ENCODE assay signal across 16 mouse cellular contexts in genomic region chr10:70200889-70201500, GRCm38 (mm10). TPM values are rescaled to one million over a fixed set of nuclear protein-coding genes. Genes with fewer than 3 reads are reported as not detected.
DNase-seq lines count a peak whose midpoint lies in the region; ATAC-seq lines count a peak whose summit lies in the region.
"Had no signal": no experiment of that assay in that cellular context is flagged by ENCODE, and none has a peak within 500 bp of the region (broad histone marks: within the 10 kb centered on the region; RNA-seq: fewer than 3 reads in every experiment).

No protein-coding gene starts in this region.

- no peak for DNase-seq in neural tube, embryonic 10.5 days (ENCODE audit: extremely low spot score, low spot score)
- peak; percentile 49 for DNase-seq in forebrain, embryonic 14.5 days (ENCODE audit: low spot score)
- DNase-seq in thymus, postnatal 14 days, result no peak
- DNase-seq in layer of hippocampus, adult 8-10 months (ENCODE audit: low spot score in 2 of 2), result no peak
- no peak for DNase-seq in kidney, postnatal 10 days
- DNase-seq: adrenal gland, postnatal 25 days; cerebellum, adult 2 months; heart, postnatal 36 days; liver, embryonic 13.5 days; right cerebral cortex, postnatal 14 days; thymus, postnatal 36 days had no signal

- 51% methylated on average over 12 of the region's 12 CpGs for WGBS in neural tube, embryonic 13.5 days
- 16% methylated on average over 12 of the region's 12 CpGs for WGBS in forebrain, embryonic 14.5 days

- no peak overlapping the region for H3K9ac ChIP-seq in neural tube, embryonic 13.5 days
- H3K9ac ChIP-seq in forebrain, embryonic 14.5 days (ENCODE audit: low read length), result no peak overlapping the region
- H3K9ac ChIP-seq: liver, embryonic 13.5 days; midbrain, embryonic 13.5 days had no signal

- H3K4me1 ChIP-seq in neural tube, embryonic 13.5 days (replicated peaks), result peaks cover 17% of the 10 kb centered on the region; the same call in 1 of the 2 replicates
- no peaks in the 10 kb centered on the region for H3K4me1 ChIP-seq in forebrain, embryonic 14.5 days (ENCODE audit: control insufficient read depth, insufficient read depth, low read length)

- ATAC-seq in neural tube, embryonic 13.5 days (ENCODE audit: low read depth), result peak; percentile 40; the same call in 1 of the 2 replicates
- peak; percentile 20; the same call in 1 of the 2 replicates for ATAC-seq in forebrain, embryonic 14.5 days
- peak; percentile 58 for ATAC-seq in megakaryocyte, adult 5-6 weeks (ENCODE audit: poor library complexity, severe bottlenecking)
- ATAC-seq: midbrain, embryonic 13.5 days had no signal

- H3K4me2 ChIP-seq in neural tube, embryonic 13.5 days, result no peak overlapping the region
- H3K4me2 ChIP-seq in forebrain, embryonic 14.5 days (ENCODE audit: low read length), result no peak overlapping the region
- H3K4me2 ChIP-seq: liver, embryonic 13.5 days; midbrain, embryonic 13.5 days had no signal

- H3K27ac ChIP-seq in neural tube, embryonic 13.5 days (replicated peaks), result 0 out of 2 replicates have a peak overlapping the region, but pooled peaks have one; percentile 23
- H3K27ac ChIP-seq in forebrain, embryonic 14.5 days (ENCODE audit: low read depth, low read length), result no peak overlapping the region
- H3K27ac ChIP-seq: liver, embryonic 13.5 days; midbrain, embryonic 13.5 days had no signal

- no peaks in the 10 kb centered on the region for H3K36me3 ChIP-seq in neural tube, embryonic 13.5 days
- H3K36me3 ChIP-seq in forebrain, embryonic 14.5 days (ENCODE audit: control insufficient read depth, insufficient read depth, low read length), result no peaks in the 10 kb centered on the region
- H3K36me3 ChIP-seq: liver, embryonic 13.5 days; midbrain, embryonic 13.5 days had no signal

- no peaks in the 10 kb centered on the region for H3K9me3 ChIP-seq in neural tube, embryonic 13.5 days
- H3K9me3 ChIP-seq in forebrain, embryonic 14.5 days (replicated peaks; ENCODE audit: control insufficient read depth, low read length), result no peaks in the 10 kb centered on the region
- H3K9me3 ChIP-seq: liver, embryonic 13.5 days had no signal

- H3K4me3 ChIP-seq in neural tube, embryonic 13.5 days, result no peak overlapping the region
- H3K4me3 ChIP-seq in forebrain, embryonic 14.5 days (ENCODE audit: low read depth, low read length), result no peak overlapping the region
- H3K4me3 ChIP-seq: liver, embryonic 13.5 days; midbrain, embryonic 13.5 days had no signal

- no peaks in the 10 kb centered on the region for H3K27me3 ChIP-seq in neural tube, embryonic 13.5 days
- no peaks in the 10 kb centered on the region for H3K27me3 ChIP-seq in forebrain, embryonic 14.5 days (replicated peaks; ENCODE audit: control insufficient read depth, insufficient read depth, low read length)
- H3K27me3 ChIP-seq: liver, embryonic 13.5 days; midbrain, embryonic 13.5 days had no signal

RNA-seq across cellular contexts. Expression of gene Mrln, which starts 3.5 kb away (rescaled TPM):
- 1.7 and 3.5 TPM in 2 replicates for polyA plus RNA-seq in neural tube, embryonic 13.5 days (2015; fragmentation: Nextera tagmentation; extraction: Ambion mirVana)
- 0.83 TPM in 1 of 2 replicates, not detected in the other for polyA plus RNA-seq in forebrain, embryonic 14.5 days (2014; fragmentation: Nextera tagmentation; extraction: Ambion mirVana)
- not detected in 2 replicates for total RNA-seq in megakaryocyte, adult 5-6 weeks (2015)
- total RNA-seq in megakaryocyte, adult 5-6 weeks (2017), result not detected in 2 replicates
- total RNA-seq in layer of hippocampus, adult 8-10 months (2022), result not detected
- total RNA-seq: adrenal gland, postnatal 25 days; left cerebral cortex, postnatal 36 days had no signal
- polyA plus RNA-seq: midbrain, embryonic 13.5 days had no signal

RNA-seq across cellular contexts. Expression of gene Slc16a9, which starts 43.9 kb away (rescaled TPM):
- 1.0 and 1.9 TPM in 2 replicates for polyA plus RNA-seq in neural tube, embryonic 13.5 days (2015; fragmentation: Nextera tagmentation; extraction: Ambion mirVana)
- polyA plus RNA-seq in forebrain, embryonic 14.5 days (2014; fragmentation: Nextera tagmentation; extraction: Ambion mirVana), result 1.4 and 1.8 TPM in 2 replicates
- total RNA-seq in megakaryocyte, adult 5-6 weeks (2015), result 0.11 TPM in 1 of 2 replicates, not detected in the other
- total RNA-seq in megakaryocyte, adult 5-6 weeks (2017), result 0.12 and 0.26 TPM in 2 replicates
- total RNA-seq in layer of hippocampus, adult 8-10 months (2022), result 1 to 10 TPM; 1.5 to 3.3 (median 1.9) TPM
- total RNA-seq: neutrophil, adult 5-6 weeks had no signal
